Mouse (Mus musculus) cerebellum, adult 18-20 months (tissue): ENCODE results near the gene Try10.
"Not testable (repeated sequence)": the region's sequence is repeated elsewhere in the genome, so short reads cannot be mapped to it uniquely, and the experiment has no call there.

Experiments
- DNase-seq, 2 experiments: peaks; one replicate each; pipeline ENCODE4 v3.0.0; 2021

The Try10 gene

GRCm38 (mm10) chr6:41353932-41354331, at the start of gene Try10:
TSS of gene Try10 (plus strand) at chr6:41354105.
- no peak for DNase-seq

DNA sequence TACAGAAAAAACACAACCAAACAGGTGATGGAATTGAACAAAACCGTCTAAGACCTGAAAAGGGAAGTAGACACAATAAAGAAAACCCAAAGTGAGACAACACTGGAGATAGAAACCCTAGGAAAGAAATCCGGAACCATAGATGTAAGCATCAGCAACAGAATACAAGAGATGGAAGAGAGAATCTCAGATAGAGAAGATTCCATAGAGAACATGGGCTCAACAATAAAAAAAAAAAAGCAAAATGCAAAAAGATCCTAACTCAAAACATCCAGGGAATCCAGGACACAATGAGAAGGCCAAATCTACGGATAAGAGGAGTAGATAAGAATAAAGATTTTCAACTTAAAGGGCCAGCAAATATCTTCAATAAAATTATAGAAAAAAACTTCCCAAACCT, 37.2 kb upstream of the Try10 start, which contains the start of gene Try5:
Gene Try5 (minus strand): TSS at position 101 of the 400 bp plus-strand sequence.
- not testable (repeated sequence) for DNase-seq

DNA sequence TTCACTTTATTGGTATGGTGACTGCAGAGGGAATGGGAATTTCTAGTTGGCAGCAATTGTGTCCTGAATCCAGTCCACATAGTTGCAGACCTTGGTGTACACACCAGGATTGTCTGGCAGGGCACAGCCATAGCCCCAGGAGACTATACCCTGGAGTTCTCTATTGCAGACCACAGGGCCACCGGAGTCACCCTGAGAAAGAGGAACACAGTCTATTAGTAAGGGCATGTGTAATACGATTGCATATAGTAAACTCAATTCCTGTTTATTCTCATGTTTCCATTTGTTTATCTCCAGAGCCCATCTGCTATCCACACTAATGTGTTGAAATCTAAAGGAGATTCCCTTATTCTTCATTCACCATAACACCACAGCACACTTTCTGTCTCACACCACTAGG, 19.9 kb downstream of the Try10 start:
- DNase-seq: not testable (repeated sequence)

DNA sequence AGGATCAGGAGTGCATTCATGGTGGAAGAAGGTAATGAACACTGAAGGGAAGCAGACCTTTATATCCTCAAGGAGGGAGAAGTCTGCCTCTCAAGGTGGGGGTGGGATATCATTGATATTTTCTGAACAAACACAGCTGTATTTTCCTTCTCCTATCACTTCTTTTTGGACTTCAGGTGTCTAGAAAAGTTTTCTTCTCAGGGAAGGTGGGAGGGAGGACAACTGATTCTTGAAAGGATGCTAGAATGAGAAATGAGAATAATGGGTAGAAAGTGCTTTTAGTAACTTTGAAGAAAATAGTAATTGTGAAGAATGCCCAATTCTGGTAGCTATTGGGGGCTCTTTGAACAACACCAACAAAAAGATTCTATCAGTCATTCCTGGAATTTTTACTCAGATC, 23.7 kb downstream of the Try10 start, which contains the start of gene Prss3:
Gene Prss3 (minus strand): TSS at position 101 of the 400 bp plus-strand sequence.
- not testable (repeated sequence) for DNase-seq

DNA sequence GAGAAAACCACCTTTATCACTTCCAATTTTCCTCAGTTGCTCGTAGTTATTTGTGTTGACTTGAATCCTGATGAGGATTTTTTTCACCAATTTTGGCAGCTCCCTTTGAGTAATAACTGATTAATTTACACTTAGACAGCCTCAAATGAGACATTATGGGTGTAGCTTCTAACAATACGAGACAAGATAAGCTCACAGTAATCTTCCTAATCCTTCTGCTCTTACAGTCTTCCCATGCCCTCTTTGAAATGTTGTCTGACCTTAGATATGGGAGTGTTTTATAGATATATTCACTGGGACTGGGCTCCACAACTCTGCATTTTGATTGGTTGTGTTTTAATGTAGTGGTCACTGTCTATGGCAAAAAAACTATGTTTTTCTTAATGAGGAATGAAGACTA, 32.9 kb downstream of the Try10 start:
- no peak for DNase-seq

GRCm38 (mm10) chr6:41391640-41392039, 37.7 kb downstream of the Try10 start:
- not testable (repeated sequence) for DNase-seq

DNA sequence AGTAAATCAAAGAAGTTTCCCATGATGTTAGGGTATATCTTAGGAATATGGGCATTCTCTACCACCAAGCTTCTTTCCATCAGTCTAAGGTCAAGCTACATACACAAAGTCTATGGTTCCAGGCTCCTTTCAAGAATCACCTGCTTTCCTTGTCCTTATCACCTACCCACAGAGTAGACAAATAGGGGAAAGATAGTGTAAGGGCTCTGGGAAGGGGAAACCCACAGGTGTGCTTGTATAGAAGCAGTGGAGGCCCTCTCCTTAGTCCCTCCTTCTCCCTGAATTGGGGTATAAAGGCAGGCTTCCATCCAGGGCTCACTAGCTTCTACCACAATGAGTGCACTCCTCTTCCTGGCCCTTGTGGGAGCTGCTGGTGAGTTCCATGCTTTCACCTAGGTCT, 38.2 kb downstream of the Try10 start, which contains the start of gene Gm5771:
Gene Gm5771 (plus strand): TSS at position 301 of the 400 bp plus-strand sequence.
- not testable (repeated sequence) for DNase-seq
